In the genomic region with DNA sequence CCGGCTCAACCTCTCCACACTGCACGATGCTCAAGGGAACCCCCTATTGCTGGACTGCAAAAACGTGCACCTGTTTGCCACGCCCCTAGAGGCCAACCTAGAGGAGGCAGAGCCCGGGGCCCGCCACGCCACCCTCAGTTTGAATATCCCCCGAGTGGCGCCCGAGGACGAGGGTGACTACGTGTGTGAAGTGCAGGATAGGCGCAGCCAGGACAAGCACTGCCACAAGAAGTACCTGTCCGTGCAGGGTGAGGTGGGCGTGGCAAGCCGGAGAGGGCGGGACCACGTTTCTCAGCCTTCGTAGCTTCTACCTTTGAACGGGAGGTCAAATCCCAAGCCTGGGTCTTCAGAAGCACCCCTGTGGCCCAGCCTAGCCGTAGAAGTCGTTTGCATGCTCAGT, we compare ENCODE assay signal across 9 mouse cellular contexts. TPM values are rescaled to one million over a fixed set of nuclear protein-coding genes. Genes with fewer than 3 reads are reported as not detected.
DNase-seq lines count a peak whose midpoint lies in the region; ATAC-seq and TF ChIP-seq lines count a peak whose summit lies in the region.
"Had no signal": no experiment of that assay in that cellular context is flagged by ENCODE, and none has a peak within 500 bp of the region (broad histone marks: within the 10 kb centered on the region; RNA-seq: fewer than 3 reads in every experiment).

No protein-coding gene starts in this region.

- intact Hi-C loops in heart, postnatal 10 days (cut with DNase I): no loop called here

- WGBS in heart, embryonic 12.5 days: 24% methylated on average over 22 of the region's 22 CpGs
- WGBS in liver, embryonic 14.5 days (ENCODE audit: insufficient replicate concordance): 35% methylated on average over 22 of the region's 22 CpGs

- H3K4me2 ChIP-seq in heart, embryonic 12.5 days: peak overlapping the region; percentile 45
- peak overlapping the region; percentile 23; the same call in 1 of the 2 replicates for H3K4me2 ChIP-seq in liver, embryonic 14.5 days (ENCODE audit: low read depth)

- no peaks in the 10 kb centered on the region for H3K9me3 ChIP-seq in heart, embryonic 12.5 days (replicated peaks)
- H3K9me3 ChIP-seq in liver, embryonic 14.5 days (ENCODE audit: control insufficient read depth, low read length): no peaks in the 10 kb centered on the region

- no peak for ATAC-seq in heart, embryonic 12.5 days (ENCODE audit: insufficient number of reproducible peaks, low FRiP score)
- ATAC-seq in liver, embryonic 14.5 days (ENCODE audit: insufficient read depth): no peak

- no peak overlapping the region for H3K9ac ChIP-seq in heart, embryonic 12.5 days
- H3K9ac ChIP-seq in liver, embryonic 14.5 days (replicated peaks): no peak overlapping the region

- H3K4me3 ChIP-seq in heart, embryonic 12.5 days: 0 out of 2 replicates have a peak overlapping the region, but pooled peaks have one; percentile 3
- peak overlapping the region; percentile 10 for H3K4me3 ChIP-seq in testis, adult 2 months (ENCODE audit: control insufficient read depth, low read depth, low read length)
- no peak overlapping the region for H3K4me3 ChIP-seq in liver, embryonic 14.5 days (ENCODE audit: insufficient read depth in 1 of 2, low read depth in 2 of 2, low read length in 2 of 2)

- TF ChIP-seq EP300 in liver, embryonic 14.5 days (IDR thresholded peaks at IDR 0.05; ENCODE audit: low read depth): no peak

- H3K36me3 ChIP-seq in heart, embryonic 12.5 days: peaks cover 5% of the 10 kb centered on the region
- H3K36me3 ChIP-seq in testis, adult 2 months (ENCODE audit: control insufficient read depth, insufficient read depth, low read length): no peaks in the 10 kb centered on the region
- no peaks in the 10 kb centered on the region for H3K36me3 ChIP-seq in liver, embryonic 14.5 days (replicated peaks; ENCODE audit: control insufficient read depth, insufficient read depth, low read depth)

- peaks cover 20% of the 10 kb centered on the region; the same call in 1 of the 2 replicates for H3K4me1 ChIP-seq in heart, embryonic 12.5 days (replicated peaks)
- H3K4me1 ChIP-seq in testis, adult 2 months (ENCODE audit: control insufficient read depth, insufficient read depth, low read length): peaks cover 7% of the 10 kb centered on the region
- H3K4me1 ChIP-seq in liver, embryonic 14.5 days (replicated peaks; ENCODE audit: control insufficient read depth in 2 of 2, insufficient read depth in 2 of 2, low read length in 1 of 2): no peaks in the 10 kb centered on the region

- H3K27me3 ChIP-seq in heart, embryonic 12.5 days (replicated peaks): peaks cover 71% of the 10 kb centered on the region
- H3K27me3 ChIP-seq in testis, adult 2 months (ENCODE audit: control insufficient read depth, insufficient read depth, low read length): no peaks in the 10 kb centered on the region; the same call in 1 of the 2 replicates
- H3K27me3 ChIP-seq in liver, embryonic 14.5 days (ENCODE audit: control insufficient read depth, insufficient read depth, low read length): no peaks in the 10 kb centered on the region; the same call in 1 of the 2 replicates

- no peak for TF ChIP-seq POLR2A in testis, adult 2 months (IDR thresholded peaks at IDR 0.05; ENCODE audit: control insufficient read depth, low read depth, low read length)

- DNase-seq in heart, postnatal 10 days: no peak
- DNase-seq in testis, postnatal 14 days (ENCODE audit: low spot score): no peak
- DNase-seq in liver, embryonic 14.5 days (ENCODE audit: low read depth in 3 of 3, low spot score in 3 of 3): no peak
- no peak for DNase-seq in thymus, postnatal 4 days
- DNase-seq in layer of hippocampus, postnatal 25 days (ENCODE audit: extremely low spot score in 1 of 2, low spot score in 1 of 2): no peak
- no peak for DNase-seq in adrenal gland, postnatal 10 days
- DNase-seq: adrenal gland, postnatal 25 days had no signal

- H3K27ac ChIP-seq in heart, embryonic 12.5 days (ENCODE audit: poor library complexity, severe bottlenecking): no peak overlapping the region
- no peak overlapping the region for H3K27ac ChIP-seq in testis, adult 2 months (ENCODE audit: control insufficient read depth, insufficient read depth, low read depth, low read length)
- no peak overlapping the region for H3K27ac ChIP-seq in liver, embryonic 14.5 days

- no peak for TF ChIP-seq CTCF in testis, adult 2 months (IDR thresholded peaks at IDR 0.05; ENCODE audit: control insufficient read depth, insufficient read depth, insufficient replicate concordance, low read depth, low read length)
- no peak for TF ChIP-seq CTCF in liver, embryonic 14.5 days (IDR thresholded peaks at IDR 0.05; ENCODE audit: low read depth)

RNA-seq across cellular contexts. Expression of gene Flt4, which starts 25.0 kb away (rescaled TPM):
- polyA plus RNA-seq in heart, embryonic 12.5 days (2016; fragmentation: Nextera tagmentation; extraction: Ambion mirVana): 8.3 and 8.6 TPM in 2 replicates
- 10 to 100 TPM; 14.5 to 14.9 TPM for total RNA-seq in heart, postnatal 10 days (2021)
- 4.5 and 4.9 TPM in 2 replicates for polyA plus RNA-seq in testis, adult 2 months (2012; rRNA removed)
- 2.0 and 2.2 TPM in 2 replicates for polyA plus RNA-seq in liver, embryonic 14.5 days (2012; rRNA removed)
- polyA plus RNA-seq in liver, embryonic 14.5 days (2014; fragmentation: Nextera tagmentation; extraction: Ambion mirVana): 2.5 and 2.8 TPM in 2 replicates
- total RNA-seq in layer of hippocampus, postnatal 25 days (2021): 1 to 10 TPM; 1.9 to 2.5 TPM
- total RNA-seq in adrenal gland, postnatal 10 days (2021): 10 to 100 TPM; 18.7 to 18.9 TPM

RNA-seq across cellular contexts. Expression of gene Scgb3a1, which starts 29.3 kb away (rescaled TPM):
- polyA plus RNA-seq in heart, embryonic 12.5 days (2016; fragmentation: Nextera tagmentation; extraction: Ambion mirVana): 0.40 TPM in 1 of 2 replicates, not detected in the other
- total RNA-seq in heart, postnatal 10 days (2021): 10 to 100 TPM in 1 of 2 experiments, not detected in 1; 15.7 TPM
- 0.38 TPM in 1 of 2 replicates, not detected in the other for polyA plus RNA-seq in testis, adult 2 months (2012; rRNA removed)
- polyA plus RNA-seq in liver, embryonic 14.5 days (2012; rRNA removed): not detected in 2 replicates
- polyA plus RNA-seq in liver, embryonic 14.5 days (2014; fragmentation: Nextera tagmentation; extraction: Ambion mirVana): not detected in 2 replicates
- total RNA-seq in layer of hippocampus, postnatal 25 days (2021): under 1 TPM in 1 of 2 experiments, not detected in 1; 0.84 TPM
- total RNA-seq in adrenal gland, postnatal 10 days (2021): not detected
- total RNA-seq: adrenal gland, postnatal 25 days had no signal

Comparison
In these comparisons a context has a peak if more than half of its experiments do, and no peak if none do; other contexts are left out.
1. H3K4me3 ChIP-seq: peak in heart, embryonic 12.5 days (single experiment) and testis, adult 2 months (single experiment); none in liver, embryonic 14.5 days (0 of 2).
2. RNA of gene Flt4, which starts 25.0 kb away (total RNA-seq): 18.7 to 18.9 TPM in adrenal gland, postnatal 10 days and 14.5 to 14.9 TPM in heart, postnatal 10 days; 1.9 to 2.5 TPM in layer of hippocampus, postnatal 25 days; every median in the first group is over 4 times any median in the second.